Mouse (Mus musculus): ENCODE results near the gene Galk2. TPM values are rescaled to one million over a fixed set of nuclear protein-coding genes. Genes with fewer than 3 reads are reported as not detected.

The Galk2 gene
- polyA plus RNA-seq, 1 experiment from 2014 or later = 37.3 TPM

GRCm38 (mm10) chr2:125975206-125975605, 116.3 kb downstream of the Galk2 start:
- WGBS = 89% methylated on average over 10 of the region's 10 CpGs
- no peak overlapping the region for H3K4me3 ChIP-seq (ENCODE audit: low read depth, low read length)

DNA sequence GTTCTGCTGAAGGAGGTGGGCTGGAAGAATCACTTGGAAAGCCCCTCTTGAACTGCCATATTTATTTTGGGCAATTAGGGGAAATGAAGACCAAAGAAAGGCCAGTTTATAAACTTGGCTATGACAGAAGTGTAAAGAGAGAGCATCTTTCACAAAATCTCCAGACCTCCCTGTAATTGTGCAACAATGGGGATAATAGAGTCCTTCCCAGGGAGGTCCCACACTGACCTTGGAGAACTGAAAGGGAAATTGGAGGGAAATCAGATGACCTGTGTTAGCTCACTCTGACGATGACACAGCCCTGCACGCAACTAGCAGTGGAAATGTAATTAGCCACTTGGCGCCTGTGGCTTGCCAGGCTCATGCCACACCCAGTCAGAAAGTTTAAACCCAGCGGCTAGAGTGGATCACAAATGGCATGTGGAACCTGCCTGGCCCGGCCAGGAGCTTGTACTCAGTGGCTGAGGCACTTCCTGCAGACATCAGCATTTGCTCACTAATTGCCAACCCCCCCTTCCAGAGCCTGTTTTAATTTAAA, 117.0 kb downstream of the Galk2 start:
- Histone ChIP-seq H3K9ac (replicated peaks; ENCODE audit: low read length) (no peak overlapping the region), H3K9me3 (replicated peaks; ENCODE audit: control insufficient read depth, low read length) (no peaks in the 10 kb centered on the region), H3K36me3 (replicated peaks; ENCODE audit: control insufficient read depth, insufficient read depth, low read depth, low read length) (no peaks in the 10 kb centered on the region), H3K27ac (replicated peaks; ENCODE audit: low read depth, low read length) (no peak overlapping the region), H3K27me3 (ENCODE audit: control insufficient read depth, insufficient read depth, low read length) (no peaks in the 10 kb centered on the region), H3K4me2 (ENCODE audit: low read depth, low read length) (no peak overlapping the region), H3K4me3 (ENCODE audit: low read depth, low read length) (no peak overlapping the region), H3K4me1 (ENCODE audit: control insufficient read depth, insufficient read depth, low read length) (peaks cover 3% of the 10 kb centered on the region; the same call in 1 of the 2 replicates)
- no peak for ATAC-seq (replicated peaks; ENCODE audit: insufficient number of reproducible peaks, low FRiP score, low TSS enrichment, low read depth)
- no peak for DNase-seq (ENCODE audit: low spot score)
- 43% methylated on average over 5 of the region's 5 CpGs for WGBS

More at GRCm38 (mm10) chr2:125975206-125975605, 116.3 kb downstream of the Galk2 start:
- H3K4me1 ChIP-seq (ENCODE audit: control insufficient read depth, insufficient read depth, low read length) = peaks cover 3% of the 10 kb centered on the region; the same call in 1 of the 2 replicates
- H3K9ac ChIP-seq (replicated peaks; ENCODE audit: low read length) = no peak overlapping the region
- no peak overlapping the region for H3K4me2 ChIP-seq (ENCODE audit: low read depth, low read length)
- no peaks in the 10 kb centered on the region for H3K36me3 ChIP-seq (replicated peaks; ENCODE audit: control insufficient read depth, insufficient read depth, low read depth, low read length)
- DNase-seq (ENCODE audit: low spot score) (no peak), ATAC-seq (replicated peaks; ENCODE audit: insufficient number of reproducible peaks, low FRiP score, low TSS enrichment, low read depth) (no peak)
- no peaks in the 10 kb centered on the region for H3K9me3 ChIP-seq (replicated peaks; ENCODE audit: control insufficient read depth, low read length)
- H3K27ac ChIP-seq (replicated peaks; ENCODE audit: low read depth, low read length) = no peak overlapping the region
- no peaks in the 10 kb centered on the region for H3K27me3 ChIP-seq (ENCODE audit: control insufficient read depth, insufficient read depth, low read length)

GRCm38 (mm10) chr2:126002291-126002690, 143.4 kb downstream of the Galk2 start:
- H3K27me3 ChIP-seq (ENCODE audit: control insufficient read depth, insufficient read depth, low read length) = no peaks in the 10 kb centered on the region
- no peaks in the 10 kb centered on the region for H3K36me3 ChIP-seq (replicated peaks; ENCODE audit: control insufficient read depth, insufficient read depth, low read depth, low read length)
- H3K27ac ChIP-seq (replicated peaks; ENCODE audit: low read depth, low read length) = no peak overlapping the region
- 78% methylated on average over 5 of the region's 5 CpGs for WGBS
- H3K9me3 ChIP-seq (replicated peaks; ENCODE audit: control insufficient read depth, low read length) = no peaks in the 10 kb centered on the region
- H3K4me3 ChIP-seq (ENCODE audit: low read depth, low read length) = no peak overlapping the region
- no peak overlapping the region for H3K9ac ChIP-seq (replicated peaks; ENCODE audit: low read length)
- no peaks in the 10 kb centered on the region for H3K4me1 ChIP-seq (ENCODE audit: control insufficient read depth, insufficient read depth, low read length)
- no peak for ATAC-seq (replicated peaks; ENCODE audit: insufficient number of reproducible peaks, low FRiP score, low TSS enrichment, low read depth)
- DNase-seq (ENCODE audit: low spot score) = no peak
- H3K4me2 ChIP-seq (ENCODE audit: low read depth, low read length) = no peak overlapping the region

GRCm38 (mm10) chr2:126006088-126006487, 147.2 kb downstream of the Galk2 start:
- H3K27ac ChIP-seq (replicated peaks; ENCODE audit: low read depth, low read length) = no peak overlapping the region
- no peaks in the 10 kb centered on the region for H3K27me3 ChIP-seq (ENCODE audit: control insufficient read depth, insufficient read depth, low read length)
- H3K4me1 ChIP-seq (ENCODE audit: control insufficient read depth, insufficient read depth, low read length) = no peaks in the 10 kb centered on the region
- DNase-seq (ENCODE audit: low spot score) (peak; percentile 66), ATAC-seq (replicated peaks; ENCODE audit: insufficient number of reproducible peaks, low FRiP score, low TSS enrichment, low read depth) (0 out of 2 replicates have a peak, but pooled peaks have one; percentile 76)
- no peak overlapping the region for H3K9ac ChIP-seq (replicated peaks; ENCODE audit: low read length)
- 48% methylated on average over 3 of the region's 3 CpGs for WGBS
- H3K36me3 ChIP-seq (replicated peaks; ENCODE audit: control insufficient read depth, insufficient read depth, low read depth, low read length) = no peaks in the 10 kb centered on the region
- no peak overlapping the region for H3K4me3 ChIP-seq (ENCODE audit: low read depth, low read length)
- H3K4me2 ChIP-seq (ENCODE audit: low read depth, low read length) = no peak overlapping the region
- H3K9me3 ChIP-seq (replicated peaks; ENCODE audit: control insufficient read depth, low read length) = no peaks in the 10 kb centered on the region

DNA sequence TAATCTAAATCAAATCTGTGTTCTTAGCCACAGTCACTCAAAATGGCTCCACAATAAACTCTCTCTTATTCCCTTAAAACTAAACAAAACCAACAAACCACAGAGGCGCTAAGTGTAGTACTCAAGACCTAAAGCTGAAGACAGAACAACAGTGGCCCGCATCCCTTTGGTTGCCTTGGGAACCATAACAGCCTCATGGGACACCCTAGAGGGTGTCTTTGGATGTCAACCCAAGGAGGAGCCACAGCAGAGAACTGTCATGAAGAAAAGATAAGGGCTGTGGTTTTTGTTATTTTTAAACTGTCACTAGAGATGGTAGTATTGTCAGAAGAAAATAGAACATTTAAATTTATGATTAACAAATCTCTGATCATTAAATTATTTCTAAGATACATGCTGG, 147.8 kb downstream of the Galk2 start:
- ATAC-seq (replicated peaks; ENCODE audit: insufficient number of reproducible peaks, low FRiP score, low TSS enrichment, low read depth) = no peak
- Histone ChIP-seq H3K27ac (replicated peaks; ENCODE audit: low read depth, low read length) (no peak overlapping the region), H3K9me3 (replicated peaks; ENCODE audit: control insufficient read depth, low read length) (no peaks in the 10 kb centered on the region), H3K36me3 (replicated peaks; ENCODE audit: control insufficient read depth, insufficient read depth, low read depth, low read length) (no peaks in the 10 kb centered on the region), H3K4me1 (ENCODE audit: control insufficient read depth, insufficient read depth, low read length) (no peaks in the 10 kb centered on the region), H3K9ac (replicated peaks; ENCODE audit: low read length) (no peak overlapping the region), H3K4me3 (ENCODE audit: low read depth, low read length) (no peak overlapping the region), H3K27me3 (ENCODE audit: control insufficient read depth, insufficient read depth, low read length) (no peaks in the 10 kb centered on the region), H3K4me2 (ENCODE audit: low read depth, low read length) (no peak overlapping the region)
- 84% methylated on average over 2 of the region's 2 CpGs for WGBS
- no peak for DNase-seq (ENCODE audit: low spot score)

GRCm38 (mm10) chr2:126014989-126015710, 156.2 kb downstream of the Galk2 start:
- Histone ChIP-seq H3K4me3 (ENCODE audit: low read depth, low read length) (no peak overlapping the region), H3K4me2 (ENCODE audit: low read depth, low read length) (no peak overlapping the region), H3K27ac (replicated peaks; ENCODE audit: low read depth, low read length) (no peak overlapping the region), H3K27me3 (ENCODE audit: control insufficient read depth, insufficient read depth, low read length) (no peaks in the 10 kb centered on the region), H3K9ac (replicated peaks; ENCODE audit: low read length) (no peak overlapping the region), H3K36me3 (replicated peaks; ENCODE audit: control insufficient read depth, insufficient read depth, low read depth, low read length) (no peaks in the 10 kb centered on the region), H3K9me3 (replicated peaks; ENCODE audit: control insufficient read depth, low read length) (no peaks in the 10 kb centered on the region), H3K4me1 (ENCODE audit: control insufficient read depth, insufficient read depth, low read length) (no peaks in the 10 kb centered on the region)
- ATAC-seq (replicated peaks; ENCODE audit: insufficient number of reproducible peaks, low FRiP score, low TSS enrichment, low read depth) = no peak
- 40% methylated on average over 12 of the region's 12 CpGs for WGBS
- DNase-seq (ENCODE audit: low spot score) = no peak

DNA sequence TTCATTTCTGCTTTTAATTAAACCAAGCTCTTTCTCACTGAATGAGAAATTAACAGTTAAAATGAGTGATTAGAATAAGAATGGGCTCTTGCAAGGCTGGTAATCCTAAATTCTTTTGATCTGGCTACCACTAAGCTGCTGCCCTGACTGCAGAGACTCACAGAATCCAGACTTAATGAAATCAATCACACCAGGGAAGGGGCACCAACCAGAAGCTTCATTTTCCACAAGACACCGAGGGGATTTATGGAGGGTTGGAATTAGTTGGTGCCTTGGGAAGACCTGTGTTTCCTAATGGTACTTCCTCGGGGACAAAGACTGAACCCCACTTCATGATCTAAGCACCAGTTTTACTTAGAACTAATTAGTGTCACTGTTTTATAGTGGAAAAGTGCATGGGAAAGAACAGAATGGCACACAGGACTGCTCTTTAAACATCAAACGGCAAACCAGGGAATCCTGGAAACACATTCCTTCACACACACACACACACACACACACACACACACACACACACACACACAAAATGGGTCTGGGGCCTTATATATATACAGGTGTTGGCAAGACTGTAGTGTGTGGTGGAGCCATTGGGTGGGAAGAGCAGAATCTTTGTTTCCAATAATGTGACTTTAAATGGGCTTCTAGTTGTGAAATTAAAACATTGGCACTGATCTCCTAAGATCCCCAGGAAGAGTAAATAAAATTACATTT, 157.0 kb downstream of the Galk2 start:
- no peaks in the 10 kb centered on the region for H3K9me3 ChIP-seq (replicated peaks; ENCODE audit: control insufficient read depth, low read length)
- DNase-seq (ENCODE audit: low spot score) (no peak), ATAC-seq (replicated peaks; ENCODE audit: insufficient number of reproducible peaks, low FRiP score, low TSS enrichment, low read depth) (no peak)
- no peaks in the 10 kb centered on the region for H3K36me3 ChIP-seq (replicated peaks; ENCODE audit: control insufficient read depth, insufficient read depth, low read depth, low read length)
- no peaks in the 10 kb centered on the region for H3K4me1 ChIP-seq (ENCODE audit: control insufficient read depth, insufficient read depth, low read length)
- 44% methylated on average over 3 of the region's 3 CpGs for WGBS
- no peak overlapping the region for H3K4me2 ChIP-seq (ENCODE audit: low read depth, low read length)
- H3K4me3 ChIP-seq (ENCODE audit: low read depth, low read length) = no peak overlapping the region
- no peak overlapping the region for H3K27ac ChIP-seq (replicated peaks; ENCODE audit: low read depth, low read length)
- H3K9ac ChIP-seq (replicated peaks; ENCODE audit: low read length) = no peak overlapping the region
- H3K27me3 ChIP-seq (ENCODE audit: control insufficient read depth, insufficient read depth, low read length) = no peaks in the 10 kb centered on the region

Data from embryonic facial prominence, embryonic 11.5 days (tissue).